Mouse (Mus musculus): ENCODE data around the gene Krt7.

Gene Krt7

DNA sequence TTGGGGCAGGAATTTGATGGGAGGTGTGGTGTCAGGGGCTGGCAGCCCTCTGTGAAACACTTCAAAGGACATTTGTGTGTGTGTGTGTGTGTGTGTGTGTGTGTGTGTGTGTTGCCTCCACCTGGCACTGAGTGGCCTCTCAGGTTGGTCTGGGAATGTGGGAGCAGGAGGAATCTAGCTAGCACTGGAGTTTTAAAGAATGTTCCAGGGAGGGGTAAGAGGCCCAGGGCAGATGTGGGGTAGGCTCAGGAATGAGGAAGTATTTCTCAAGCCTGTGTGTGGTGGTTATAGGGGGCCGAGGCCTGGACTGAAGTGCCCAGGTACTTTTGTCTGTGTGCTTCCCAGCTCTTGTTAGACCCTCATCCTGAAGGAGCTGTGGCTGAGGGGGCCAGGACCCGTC is at the start of gene Krt7:
TSS of gene Krt7 (plus strand) at position 269 of the 400 bp plus-strand sequence.
- DNase-seq (ENCODE audit: extremely low spot score, low spot score), result no peak

DNA sequence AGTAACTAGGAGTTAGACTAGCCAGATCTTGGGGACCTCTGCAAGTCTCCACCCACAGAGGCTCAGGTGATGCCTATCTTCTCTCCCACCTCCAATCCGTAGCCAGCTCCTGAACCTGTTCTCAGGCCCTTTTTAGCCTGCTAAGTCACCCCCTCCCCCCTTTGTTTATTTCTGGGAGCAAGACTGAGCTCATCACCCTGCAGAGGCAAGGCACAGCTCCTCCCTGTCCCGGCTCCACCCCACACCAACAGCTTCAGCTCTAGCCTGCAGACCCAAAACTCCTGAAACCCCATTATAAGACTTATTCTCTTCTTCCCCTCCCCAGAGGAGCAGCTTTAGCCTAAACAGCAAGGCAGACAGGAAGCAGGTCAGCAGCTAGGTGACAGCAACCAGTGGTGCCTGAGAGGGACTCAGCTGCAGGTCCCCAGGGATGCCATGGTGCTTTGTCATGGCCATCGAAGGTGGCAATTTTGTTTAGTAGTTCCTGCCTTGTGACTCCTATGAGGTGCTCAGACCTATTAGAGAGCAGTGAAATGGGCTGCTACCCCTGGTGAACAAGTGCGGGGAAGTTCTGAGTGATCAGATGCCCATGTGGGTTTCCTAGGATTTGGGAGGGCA is 48.3 kb upstream of the Krt7 start:
- DNase-seq (ENCODE audit: extremely low spot score, low spot score), result no peak

DNA sequence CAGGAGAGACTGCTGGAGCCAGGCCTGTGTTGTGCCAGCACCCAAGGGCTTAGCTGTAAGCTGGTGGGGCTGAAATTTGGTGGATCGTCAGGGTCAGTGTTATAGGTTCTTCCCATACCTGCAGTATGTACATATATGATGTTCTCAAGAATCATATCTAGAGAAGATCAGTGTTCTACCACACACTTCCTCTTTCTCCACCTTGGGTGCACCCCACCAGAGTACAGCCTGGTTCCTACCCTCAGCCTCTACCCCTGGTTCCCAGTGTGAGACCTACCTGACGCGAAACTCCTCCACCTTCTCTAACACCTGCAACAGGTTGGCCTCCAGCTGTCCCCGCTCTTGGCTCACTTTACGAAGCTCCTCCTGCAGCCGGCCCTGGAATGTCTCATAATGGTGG is 46.9 kb upstream of the Krt7 start:
- DNase-seq (ENCODE audit: extremely low spot score, low spot score), result no peak

DNA sequence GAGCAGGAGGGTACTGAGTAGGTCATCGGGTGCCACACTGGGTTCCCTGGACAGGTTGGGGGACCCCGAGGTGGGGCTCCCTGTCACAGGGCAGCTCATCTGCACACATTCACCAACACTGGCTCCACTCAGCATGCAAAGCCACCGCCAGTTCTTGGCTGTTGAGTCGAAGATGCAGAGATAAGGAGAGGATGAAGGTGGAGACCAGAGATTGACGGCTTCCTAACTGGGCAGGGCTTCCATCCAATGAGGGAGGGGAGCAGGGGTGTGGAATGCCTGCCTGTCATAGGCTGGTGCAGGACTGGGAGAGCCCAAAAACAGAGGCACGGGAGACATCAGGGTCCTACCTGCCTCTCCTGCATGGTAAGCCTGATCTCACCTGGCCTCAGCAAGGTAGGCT is 46.4 kb upstream of the Krt7 start:
- DNase-seq (ENCODE audit: extremely low spot score, low spot score), result no peak

DNA sequence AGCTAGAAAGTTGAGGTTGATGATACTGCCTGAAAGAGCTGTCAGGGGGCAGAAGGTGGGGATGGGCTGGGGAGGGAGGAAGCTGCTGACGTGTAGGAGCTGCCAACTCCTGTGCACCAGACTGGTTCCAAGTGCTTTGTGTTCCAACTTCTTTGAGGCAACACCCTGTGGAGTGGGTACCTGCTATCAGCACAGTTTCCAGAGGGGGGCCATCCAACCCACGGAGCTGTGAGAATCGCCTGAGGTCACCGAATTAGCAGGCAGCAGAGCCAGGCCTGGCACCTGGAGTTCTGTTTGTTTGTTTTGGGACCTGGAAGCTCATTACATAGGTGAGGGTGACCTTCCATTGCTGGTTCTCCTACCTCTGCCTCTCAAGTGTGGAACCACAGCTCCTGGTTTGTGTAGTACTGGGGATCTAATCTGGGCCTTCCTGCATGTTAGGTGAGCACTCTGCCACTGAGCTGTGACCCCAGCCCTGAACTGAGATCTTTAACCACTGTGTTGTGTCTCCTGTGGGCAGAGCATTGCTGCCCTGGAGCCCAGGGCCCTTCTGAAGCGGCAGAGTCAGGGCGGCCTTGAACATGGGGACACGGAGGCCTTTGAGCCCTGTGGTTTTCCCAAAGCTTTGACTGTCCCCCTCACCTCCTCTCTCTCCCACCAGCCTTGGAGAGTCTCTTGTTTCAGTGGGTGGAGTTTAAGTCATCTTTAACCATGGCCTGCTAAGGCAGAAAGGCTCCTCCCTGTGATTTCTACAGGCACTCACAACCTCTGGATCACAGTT is 45.8 kb upstream of the Krt7 start:
- DNase-seq (ENCODE audit: extremely low spot score, low spot score), result no peak

DNA sequence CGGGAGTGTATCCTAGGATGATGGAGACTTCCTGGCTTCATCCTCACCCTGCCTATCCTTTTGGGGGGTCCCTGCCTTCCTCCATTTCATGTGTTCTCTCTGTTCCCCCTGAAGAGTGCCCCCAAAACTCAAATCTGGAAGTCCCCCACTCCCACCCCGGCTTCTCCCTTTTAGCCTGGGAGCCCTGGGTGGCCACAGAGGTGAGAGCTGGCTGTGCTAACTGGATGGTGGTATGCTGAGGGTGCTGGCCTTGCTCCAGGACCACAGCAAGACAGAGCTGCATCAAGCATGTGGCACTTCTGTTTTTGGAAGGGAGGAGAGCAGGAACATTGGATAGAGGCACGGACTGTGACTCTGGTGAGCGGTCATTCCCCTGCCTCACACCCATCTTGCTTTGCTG is 45.1 kb upstream of the Krt7 start:
- DNase-seq (ENCODE audit: extremely low spot score, low spot score), result no peak

DNA sequence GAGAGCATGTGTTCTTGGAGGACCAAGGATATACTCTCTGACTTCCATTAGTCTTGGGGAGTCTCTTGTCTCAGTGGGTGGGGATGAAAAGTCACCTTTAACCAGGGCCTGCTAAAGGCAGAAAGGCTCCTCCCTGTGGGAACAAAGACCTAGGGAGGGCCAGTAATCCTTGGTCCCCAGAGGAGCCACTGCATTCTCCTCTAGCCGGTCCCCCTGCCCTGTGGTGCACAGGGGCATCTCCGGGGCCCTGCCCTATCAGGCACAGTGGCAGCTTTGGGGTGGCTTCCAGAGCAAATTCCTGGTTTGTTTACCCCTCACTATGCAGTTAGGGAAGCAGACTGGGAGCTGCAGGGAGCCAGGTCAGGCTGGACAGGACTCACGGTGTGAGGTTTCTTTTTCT is 44.4 kb upstream of the Krt7 start:
- DNase-seq (ENCODE audit: extremely low spot score, low spot score), result no peak

DNA sequence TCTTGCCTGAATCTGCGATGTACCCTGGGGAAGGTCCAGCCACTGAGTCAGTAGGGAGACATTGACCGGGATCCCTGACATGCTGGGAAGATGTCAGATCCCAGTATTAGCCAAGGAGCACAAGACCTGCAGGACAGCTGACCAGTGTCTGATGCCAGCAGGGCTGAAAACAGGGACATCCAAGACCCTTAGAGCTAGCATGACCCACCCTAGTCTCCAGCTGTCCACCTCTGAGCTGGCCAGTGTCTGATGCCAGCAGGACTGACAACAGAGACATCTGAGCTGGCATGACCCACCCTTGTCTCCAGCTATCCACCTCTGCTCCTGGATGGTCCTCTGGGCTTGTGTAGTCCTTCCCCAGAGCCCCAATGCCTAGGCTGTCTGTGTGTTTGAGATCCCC is 43.9 kb upstream of the Krt7 start:
- no peak for DNase-seq (ENCODE audit: extremely low spot score, low spot score)

DNA sequence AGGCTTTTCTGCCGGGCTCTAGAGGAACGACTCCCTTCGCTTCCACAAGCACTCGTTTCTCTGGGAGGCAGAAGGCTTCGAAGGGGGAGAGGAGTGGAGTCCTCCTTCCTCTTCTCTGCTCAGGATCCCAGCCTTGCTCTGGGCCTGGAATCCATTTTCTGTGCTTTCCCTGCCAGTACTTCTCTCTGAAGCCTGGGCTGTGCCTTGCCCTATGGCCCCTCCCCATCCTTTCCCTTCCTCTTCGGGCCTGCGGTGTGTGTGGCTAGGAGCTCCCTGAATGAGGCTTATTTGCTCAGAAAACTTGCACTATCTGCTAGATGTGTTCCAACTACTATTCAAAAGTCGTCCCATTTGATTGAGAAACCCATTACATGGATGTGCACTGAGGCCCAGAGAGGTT is 43.3 kb upstream of the Krt7 start:
- no peak for DNase-seq (ENCODE audit: extremely low spot score, low spot score)

DNA sequence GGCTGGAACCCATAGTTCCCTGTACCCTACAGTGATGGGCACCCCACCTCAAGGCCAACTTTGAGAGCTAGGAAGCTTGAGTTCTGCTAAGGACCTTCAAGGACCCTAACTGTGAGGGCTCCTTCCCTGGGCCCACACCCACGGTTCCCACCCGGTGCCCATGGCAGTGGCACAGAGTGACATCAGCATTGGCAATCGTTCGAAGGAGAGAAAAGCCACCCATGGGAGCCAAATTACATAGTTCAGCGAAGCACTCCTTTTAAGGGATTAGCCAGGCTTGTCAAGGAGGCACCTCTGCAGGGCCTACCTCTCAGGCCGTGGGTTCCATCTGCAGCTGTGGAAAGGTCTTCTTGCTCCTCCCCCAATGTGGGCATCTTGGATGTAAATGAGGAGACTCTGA is 42.8 kb upstream of the Krt7 start:
- no peak for DNase-seq (ENCODE audit: extremely low spot score, low spot score)

DNA sequence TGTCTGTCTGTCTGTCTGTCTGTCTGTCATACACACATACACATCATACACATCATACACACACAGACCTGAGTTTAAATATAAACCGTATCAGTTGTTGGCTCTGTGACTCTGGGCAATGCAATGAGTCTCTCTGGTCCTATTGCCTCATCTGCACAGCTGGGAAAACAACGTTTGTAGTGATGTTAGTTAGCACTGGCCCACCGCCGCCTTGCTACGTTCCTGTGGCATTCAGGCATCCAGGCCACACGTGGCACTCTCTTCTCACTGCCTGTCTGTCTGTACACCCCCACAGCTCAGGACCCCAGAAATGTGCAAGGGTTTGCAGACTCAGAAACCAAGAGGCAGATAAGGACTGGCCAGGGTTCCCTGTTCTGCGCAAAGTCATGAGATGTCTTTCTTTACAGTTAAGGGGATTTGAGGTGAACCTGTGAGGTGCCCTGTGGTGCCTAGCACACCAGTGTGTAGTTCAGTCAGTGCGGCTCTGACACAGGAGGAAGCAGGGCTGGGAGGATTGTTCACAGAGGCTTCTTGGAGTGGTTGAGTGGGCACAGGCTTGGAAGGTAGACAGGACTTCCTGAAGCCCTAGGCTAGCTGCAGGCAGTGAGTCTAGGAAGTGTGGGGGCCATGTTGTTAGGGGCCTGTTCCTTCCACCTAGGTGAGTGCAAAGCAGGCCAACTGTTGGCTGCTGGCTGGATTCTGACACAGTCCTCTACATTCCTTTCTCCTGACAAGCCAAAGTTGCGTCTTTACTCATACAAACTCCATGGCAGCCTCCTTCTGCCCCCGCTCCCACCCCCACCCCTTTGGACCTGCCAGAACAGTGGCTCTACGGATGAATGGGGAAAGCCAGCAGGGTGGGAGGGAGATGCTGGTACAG is 42.1 kb upstream of the Krt7 start:
- DNase-seq (ENCODE audit: extremely low spot score, low spot score), result no peak

DNA sequence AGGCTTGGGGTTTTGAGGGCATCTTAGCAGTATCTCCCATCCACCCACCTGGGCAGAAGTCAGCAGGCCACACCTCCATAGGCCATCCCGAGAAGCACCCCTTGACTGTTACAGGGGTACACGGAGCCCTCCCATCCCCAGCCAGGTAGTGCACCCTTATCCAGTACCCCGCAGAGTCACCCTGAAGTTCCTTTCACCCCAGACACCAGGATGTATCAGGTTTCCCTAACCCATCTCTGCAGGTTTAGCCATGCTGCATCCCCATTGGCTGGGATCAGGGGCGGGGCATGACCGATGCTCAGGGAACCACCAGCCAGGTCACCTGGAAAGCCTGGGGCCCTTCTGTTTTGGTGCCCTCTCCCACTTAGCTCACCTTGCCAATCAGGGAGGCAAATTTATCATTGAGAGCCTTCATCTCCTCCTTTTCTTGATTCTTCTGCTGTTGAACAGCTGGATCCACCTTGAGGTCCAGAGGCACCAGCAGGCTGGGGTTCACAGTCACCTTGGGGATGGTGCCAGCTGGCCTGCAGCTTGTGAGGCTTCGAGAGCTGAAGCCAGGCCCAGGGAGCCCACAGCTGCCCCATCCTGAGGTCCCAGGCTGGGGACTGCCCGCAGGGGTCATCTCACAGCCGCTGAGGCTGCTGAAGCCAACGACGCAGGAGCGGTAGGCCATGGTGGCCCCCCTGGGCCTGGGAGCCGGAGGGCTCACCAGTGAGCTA is 41.3 kb upstream of the Krt7 start:
- DNase-seq (ENCODE audit: extremely low spot score, low spot score), result no peak

DNA sequence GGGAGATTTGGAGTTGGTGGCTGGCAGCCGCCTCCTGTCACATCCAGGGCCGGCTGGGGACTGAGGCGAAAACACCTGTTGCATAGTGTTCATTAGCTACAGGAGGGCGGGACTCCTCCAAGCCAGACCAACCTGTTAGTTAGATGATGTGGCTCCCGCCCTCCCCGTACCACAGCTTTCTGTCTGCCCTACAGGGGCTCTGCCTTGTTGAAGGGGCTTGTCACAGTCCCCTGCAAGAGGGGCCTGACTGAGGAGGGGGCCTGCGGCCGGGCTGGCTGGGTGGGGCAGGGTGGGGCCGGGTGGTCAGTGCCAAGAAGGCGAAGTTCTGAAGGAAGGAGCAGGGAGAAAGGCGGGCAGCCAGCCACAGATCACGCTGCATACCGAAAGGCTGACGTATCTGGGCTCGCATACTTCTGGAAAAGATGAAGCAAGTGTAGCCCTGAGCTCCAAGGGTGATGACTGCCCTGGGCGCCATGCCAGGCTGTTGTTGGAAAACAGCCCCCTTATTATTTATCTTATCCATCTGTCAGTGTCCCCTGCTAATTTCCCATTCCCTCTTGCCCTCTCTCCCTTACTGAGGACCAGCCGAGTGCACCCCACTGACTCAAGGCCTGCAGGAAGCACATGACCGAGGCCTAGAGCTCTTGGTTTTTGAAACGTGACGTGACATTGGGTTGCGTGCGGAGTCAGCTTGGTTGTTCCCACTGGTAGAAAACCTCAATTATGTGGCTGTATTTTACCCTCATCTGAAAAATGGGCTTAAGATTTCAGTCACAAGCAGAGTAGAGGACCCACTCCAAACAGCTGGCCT is 40.5 kb upstream of the Krt7 start, which contains the start of gene Krt80:
TSS of gene Krt80 (minus strand) at position 62 of the 811 bp plus-strand sequence.
- DNase-seq (ENCODE audit: extremely low spot score, low spot score), result no peak

DNA sequence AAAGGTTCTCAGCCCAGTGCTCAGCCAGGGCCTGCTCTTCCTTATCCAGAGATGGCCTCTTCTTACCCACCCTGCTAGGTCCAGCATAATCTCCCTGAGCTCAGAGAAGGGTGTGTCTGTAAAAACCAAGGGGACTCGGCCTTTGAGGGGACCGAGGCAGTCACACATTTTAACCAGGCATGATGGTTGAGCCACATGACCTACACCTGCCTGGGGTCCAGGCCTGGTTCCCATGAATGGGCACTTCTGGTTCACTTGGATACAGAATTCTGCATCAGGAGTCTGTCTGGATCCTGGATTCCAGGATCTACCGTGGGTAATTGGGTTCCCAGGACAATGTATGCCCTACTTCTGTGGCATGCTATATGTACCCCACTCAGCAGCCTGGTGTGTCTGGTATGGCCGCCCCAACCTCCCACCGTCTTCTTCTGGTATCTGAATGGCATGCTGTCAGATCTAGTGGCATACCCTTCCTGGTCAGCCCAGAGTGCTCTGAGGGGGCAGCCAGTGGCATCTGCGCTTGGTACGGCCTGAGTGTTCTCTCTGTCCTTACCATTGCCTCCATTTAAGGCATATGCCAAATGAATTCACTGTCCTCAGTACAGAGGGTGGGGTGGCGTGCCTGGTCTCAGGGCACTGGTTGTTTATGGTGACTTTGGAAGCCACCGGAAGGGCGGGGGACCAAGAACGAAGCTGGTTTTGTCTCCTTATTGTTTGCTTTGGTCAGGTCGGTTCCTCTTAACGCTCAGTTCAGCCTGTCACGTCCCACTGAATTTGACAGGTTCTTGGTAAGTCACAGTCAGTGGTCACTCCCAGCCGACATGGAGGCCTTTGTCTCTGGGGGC is 39.5 kb upstream of the Krt7 start:
- no peak for DNase-seq (ENCODE audit: extremely low spot score, low spot score)

DNA sequence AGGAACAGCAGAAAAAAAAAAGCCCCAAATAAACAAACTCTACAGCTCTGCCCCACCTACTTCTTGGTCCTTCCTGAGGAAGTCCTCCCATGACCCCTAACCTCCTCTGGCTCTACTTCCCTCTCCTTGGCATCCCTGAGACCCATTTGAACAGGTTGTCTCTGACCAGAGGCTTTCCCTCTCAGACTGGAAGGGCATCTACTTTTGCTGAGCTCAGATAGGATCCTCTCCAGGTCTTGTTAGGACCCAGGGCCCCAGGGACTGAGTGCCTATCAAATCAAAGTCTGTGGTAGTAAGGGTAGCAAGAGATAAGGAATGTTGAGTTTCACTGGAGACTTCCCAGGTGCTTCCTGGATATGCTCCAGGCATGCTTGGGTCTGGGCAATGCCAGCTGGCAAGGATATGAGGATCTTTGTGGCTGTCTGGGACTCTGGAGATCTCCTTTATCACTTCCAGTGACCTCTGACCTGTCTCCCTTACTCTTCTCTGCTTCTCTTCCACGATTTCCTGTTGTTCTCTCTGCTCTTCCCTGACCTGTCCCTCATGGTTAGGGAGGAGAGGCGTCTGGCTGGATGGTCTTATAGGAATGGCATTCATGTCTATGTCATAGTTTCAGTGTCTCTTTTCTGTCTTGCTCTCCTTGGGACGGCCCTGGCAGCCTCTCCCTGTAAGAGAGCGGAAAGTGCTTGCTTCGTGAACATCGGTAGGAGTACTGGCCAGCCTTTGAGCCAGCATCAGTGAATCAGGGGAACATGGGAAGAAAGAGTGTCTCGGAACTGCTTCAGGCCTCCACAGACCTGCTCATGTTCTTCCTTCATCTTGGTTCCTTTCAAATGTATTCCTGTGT is 38.5 kb upstream of the Krt7 start:
- DNase-seq (ENCODE audit: extremely low spot score, low spot score), result no peak

DNA sequence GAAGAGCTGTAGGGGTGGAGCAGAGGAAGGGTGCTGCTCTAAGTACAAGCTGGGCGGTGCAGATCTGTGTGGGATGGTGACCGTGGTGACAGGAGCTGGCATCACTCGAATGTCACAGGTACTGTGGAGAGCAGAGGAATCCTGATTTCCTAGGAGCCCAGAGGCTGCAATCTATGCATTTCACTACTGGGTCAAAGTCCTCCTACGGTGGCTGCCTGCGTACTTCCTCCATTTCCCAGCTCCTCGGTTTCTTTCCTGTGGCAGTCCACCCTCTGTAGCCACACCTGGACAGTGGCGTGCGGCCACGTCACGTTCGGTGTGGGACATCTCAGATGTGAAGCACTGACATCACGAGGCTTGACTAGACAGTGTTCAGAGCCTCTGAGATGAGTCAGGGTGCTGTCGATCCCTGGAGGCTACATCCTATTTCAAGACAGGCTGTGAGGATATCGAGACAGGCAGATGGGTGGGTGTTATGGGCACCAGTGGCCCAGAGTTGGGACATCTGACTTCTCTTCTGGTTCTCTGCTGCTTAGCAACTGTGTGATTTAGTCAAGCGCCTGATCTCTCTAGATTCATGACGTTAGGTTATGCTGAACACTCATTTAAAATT is 37.5 kb upstream of the Krt7 start:
- no peak for DNase-seq (ENCODE audit: extremely low spot score, low spot score)

DNA sequence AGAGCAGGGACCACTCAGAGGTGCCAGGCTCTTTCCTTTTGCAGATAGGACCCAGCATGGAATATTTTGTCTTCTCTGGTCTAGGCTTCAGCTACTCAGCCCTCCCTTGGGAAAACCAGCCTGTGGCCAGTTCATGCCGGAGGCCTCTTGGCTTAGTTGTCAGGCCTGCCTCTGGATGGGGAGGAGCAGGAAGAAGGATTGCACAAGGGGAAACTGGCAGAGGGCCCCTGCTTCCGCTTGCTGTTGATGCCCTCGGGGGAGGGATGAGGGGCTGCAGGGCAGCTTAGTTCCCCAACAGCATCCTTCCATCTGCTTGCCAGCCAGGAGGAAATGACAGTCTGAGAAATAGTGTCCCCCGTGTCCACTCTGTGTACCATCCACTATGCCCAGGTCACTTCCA is 36.0 kb upstream of the Krt7 start:
- DNase-seq (ENCODE audit: extremely low spot score, low spot score), result no peak
